Mouse (Mus musculus) heart, adult 2 months (tissue): ENCODE data around the gene Olfr136.

Experiments
- CTCF ChIP-seq: fragments of 200-600 bp; IDR thresholded peaks from 2 replicates; pipeline ENCODE4 v1.8.1; 2022; ENCODE audit warnings: antibody characterized with exemption, mild to moderate bottlenecking, moderate library complexity
- POLR2A ChIP-seq: fragments of 200-500 bp; IDR thresholded peaks from 2 replicates; pipeline ENCODE4 v1.6.1; 2011; ENCODE audit warnings: mild to moderate bottlenecking, low read depth, low read length, control low read depth; ENCODE audit not compliant: insufficient read depth

DNA sequence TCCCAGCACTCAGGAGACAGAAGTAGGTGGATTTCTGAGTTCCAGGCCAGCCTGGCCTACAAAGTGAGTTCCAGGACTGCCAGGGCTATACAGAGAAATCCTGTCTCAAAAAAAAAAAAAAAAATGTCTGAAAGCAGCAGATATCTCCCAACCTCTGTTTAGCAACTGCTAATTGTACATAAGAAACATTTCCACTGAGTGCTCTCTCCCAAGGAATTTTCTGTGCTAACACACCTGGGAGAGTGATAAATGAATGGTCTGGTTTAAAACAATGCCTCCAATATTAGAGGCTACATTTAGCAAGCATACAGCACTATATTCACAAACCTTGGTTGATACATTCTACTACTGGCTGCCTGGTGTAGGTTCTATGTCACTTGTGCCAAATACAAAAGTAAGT, at the start of gene Olfr136:
- TF ChIP-seq POLR2A (no peak), CTCF (no peak)
